Mouse (Mus musculus): ENCODE measurements around the gene Ect2. TPM values are rescaled to one million over a fixed set of nuclear protein-coding genes. Genes with fewer than 3 reads are reported as not detected.

The Ect2 gene
- polyA plus RNA-seq, 1 experiment from 2014 or later: 8.6 TPM

- ATAC-seq (ENCODE audit: low FRiP score, low TSS enrichment) (no peak), DNase-seq (ENCODE audit: low spot score) (no peak)
- Histone ChIP-seq H3K27me3 (ENCODE audit: control insufficient read depth, insufficient read depth, low read length) (no peaks in the 10 kb centered on the region), H3K9ac (ENCODE audit: low read length) (no peak overlapping the region), H3K4me1 (replicated peaks; ENCODE audit: control insufficient read depth, insufficient read depth) (no peaks in the 10 kb centered on the region), H3K27ac (replicated peaks) (no peak overlapping the region), H3K4me3 (ENCODE audit: low read depth, low read length) (no peak overlapping the region), H3K4me2 (replicated peaks; ENCODE audit: low read depth) (no peak overlapping the region), H3K36me3 (ENCODE audit: control insufficient read depth, insufficient read depth, low read length) (no peaks in the 10 kb centered on the region), H3K9me3 (ENCODE audit: control insufficient read depth, low read length) (no peaks in the 10 kb centered on the region)
- no peak for TF ChIP-seq EP300 (optimal IDR thresholded peaks at IDR 0.05)
- 80% methylated on average over 4 of the region's 4 CpGs for WGBS
Measured at GRCm38 (mm10) chr3:27109109-27109508, 44.6 kb downstream of the Ect2 start.

GRCm38 (mm10) chr3:27107142-27107541, 46.5 kb downstream of the Ect2 start:
- Histone ChIP-seq H3K9me3 (ENCODE audit: control insufficient read depth, low read length) (no peaks in the 10 kb centered on the region), H3K36me3 (ENCODE audit: control insufficient read depth, insufficient read depth, low read length) (no peaks in the 10 kb centered on the region), H3K4me2 (replicated peaks; ENCODE audit: low read depth) (no peak overlapping the region), H3K9ac (ENCODE audit: low read length) (no peak overlapping the region), H3K4me1 (replicated peaks; ENCODE audit: control insufficient read depth, insufficient read depth) (no peaks in the 10 kb centered on the region), H3K27me3 (ENCODE audit: control insufficient read depth, insufficient read depth, low read length) (no peaks in the 10 kb centered on the region), H3K27ac (replicated peaks) (no peak overlapping the region), H3K4me3 (ENCODE audit: low read depth, low read length) (no peak overlapping the region)
- WGBS: 78% methylated on average over 6 of the region's 6 CpGs
- TF ChIP-seq EP300 (optimal IDR thresholded peaks at IDR 0.05): no peak
- 0 out of 2 replicates have a peak, but pooled peaks have one; percentile 18 for TF ChIP-seq CTCF (IDR thresholded peaks at IDR 0.05; ENCODE audit: low read depth)
- ATAC-seq (ENCODE audit: low FRiP score, low TSS enrichment) (no peak), DNase-seq (ENCODE audit: low spot score) (no peak)

- ATAC-seq (ENCODE audit: low FRiP score, low TSS enrichment) (no peak), DNase-seq (ENCODE audit: low spot score) (no peak)
- WGBS: 77% methylated on average over 6 of the region's 6 CpGs
- Histone ChIP-seq H3K27me3 (ENCODE audit: control insufficient read depth, insufficient read depth, low read length) (no peaks in the 10 kb centered on the region), H3K9ac (ENCODE audit: low read length) (no peak overlapping the region), H3K4me1 (replicated peaks; ENCODE audit: control insufficient read depth, insufficient read depth) (no peaks in the 10 kb centered on the region), H3K4me3 (ENCODE audit: low read depth, low read length) (no peak overlapping the region), H3K36me3 (ENCODE audit: control insufficient read depth, insufficient read depth, low read length) (0 out of 2 replicates have a peak, but pooled peaks cover 2% of the 10 kb centered on the region), H3K9me3 (ENCODE audit: control insufficient read depth, low read length) (no peaks in the 10 kb centered on the region), H3K4me2 (replicated peaks; ENCODE audit: low read depth) (no peak overlapping the region), H3K27ac (replicated peaks) (no peak overlapping the region)
- TF ChIP-seq CTCF (IDR thresholded peaks at IDR 0.05; ENCODE audit: low read depth): no peak
- TF ChIP-seq EP300 (optimal IDR thresholded peaks at IDR 0.05): no peak
Measured at GRCm38 (mm10) chr3:27102965-27103364, 50.7 kb downstream of the Ect2 start.

GRCm38 (mm10) chr3:27098633-27099032, 55.0 kb downstream of the Ect2 start:
- no peak for ATAC-seq (ENCODE audit: low FRiP score, low TSS enrichment)
- WGBS: 91% methylated on average over 6 of the region's 6 CpGs
- DNase-seq (ENCODE audit: low spot score): no peak
- no peak overlapping the region for H3K27ac ChIP-seq (replicated peaks)
- no peak overlapping the region for H3K9ac ChIP-seq (ENCODE audit: low read length)
- H3K36me3 ChIP-seq (ENCODE audit: control insufficient read depth, insufficient read depth, low read length): 0 out of 2 replicates have a peak, but pooled peaks cover 2% of the 10 kb centered on the region
- TF ChIP-seq CTCF (IDR thresholded peaks at IDR 0.05; ENCODE audit: low read depth) (no peak), EP300 (optimal IDR thresholded peaks at IDR 0.05) (no peak)
- no peak overlapping the region for H3K4me3 ChIP-seq (ENCODE audit: low read depth, low read length)
- no peaks in the 10 kb centered on the region for H3K9me3 ChIP-seq (ENCODE audit: control insufficient read depth, low read length)
- no peak overlapping the region for H3K4me2 ChIP-seq (replicated peaks; ENCODE audit: low read depth)
- H3K27me3 ChIP-seq (ENCODE audit: control insufficient read depth, insufficient read depth, low read length): no peaks in the 10 kb centered on the region
- H3K4me1 ChIP-seq (replicated peaks; ENCODE audit: control insufficient read depth, insufficient read depth): no peaks in the 10 kb centered on the region

GRCm38 (mm10) chr3:27086221-27086620, 67.5 kb downstream of the Ect2 start:
- H3K4me3 ChIP-seq (ENCODE audit: low read depth, low read length): no peak overlapping the region
- 95% methylated on average over 6 of the region's 6 CpGs for WGBS
- DNase-seq (ENCODE audit: low spot score): no peak
- no peaks in the 10 kb centered on the region for H3K9me3 ChIP-seq (ENCODE audit: control insufficient read depth, low read length)
- no peak overlapping the region for H3K4me2 ChIP-seq (replicated peaks; ENCODE audit: low read depth)
- no peaks in the 10 kb centered on the region for H3K27me3 ChIP-seq (ENCODE audit: control insufficient read depth, insufficient read depth, low read length)
- no peaks in the 10 kb centered on the region for H3K4me1 ChIP-seq (replicated peaks; ENCODE audit: control insufficient read depth, insufficient read depth)
- TF ChIP-seq EP300 (optimal IDR thresholded peaks at IDR 0.05) (no peak), CTCF (IDR thresholded peaks at IDR 0.05; ENCODE audit: low read depth) (no peak)
- ATAC-seq (ENCODE audit: low FRiP score, low TSS enrichment): no peak
- no peaks in the 10 kb centered on the region for H3K36me3 ChIP-seq (ENCODE audit: control insufficient read depth, insufficient read depth, low read length)
- H3K27ac ChIP-seq (replicated peaks): no peak overlapping the region
- no peak overlapping the region for H3K9ac ChIP-seq (ENCODE audit: low read length)

GRCm38 (mm10) chr3:27081229-27082060, 72.2 kb downstream of the Ect2 start:
- 85% methylated on average over 13 of the region's 13 CpGs for WGBS
- no peak for TF ChIP-seq CTCF (IDR thresholded peaks at IDR 0.05; ENCODE audit: low read depth)
- TF ChIP-seq EP300 (optimal IDR thresholded peaks at IDR 0.05): no peak

More at GRCm38 (mm10) chr3:27081229-27082060, 72.2 kb downstream of the Ect2 start:
- H3K4me2 ChIP-seq (replicated peaks; ENCODE audit: low read depth): no peak overlapping the region
- no peak overlapping the region for H3K9ac ChIP-seq (ENCODE audit: low read length)
- no peaks in the 10 kb centered on the region for H3K9me3 ChIP-seq (ENCODE audit: control insufficient read depth, low read length)
- no peak for DNase-seq (ENCODE audit: low spot score)
- no peak overlapping the region for H3K27ac ChIP-seq (replicated peaks)
- H3K4me1 ChIP-seq (replicated peaks; ENCODE audit: control insufficient read depth, insufficient read depth): no peaks in the 10 kb centered on the region
- no peak overlapping the region for H3K4me3 ChIP-seq (ENCODE audit: low read depth, low read length)
- ATAC-seq (ENCODE audit: low FRiP score, low TSS enrichment): no peak
- H3K36me3 ChIP-seq (ENCODE audit: control insufficient read depth, insufficient read depth, low read length): no peaks in the 10 kb centered on the region
- H3K27me3 ChIP-seq (ENCODE audit: control insufficient read depth, insufficient read depth, low read length): no peaks in the 10 kb centered on the region
